18 mouse cellular contexts compared by ENCODE assay signal in the genomic region with DNA sequence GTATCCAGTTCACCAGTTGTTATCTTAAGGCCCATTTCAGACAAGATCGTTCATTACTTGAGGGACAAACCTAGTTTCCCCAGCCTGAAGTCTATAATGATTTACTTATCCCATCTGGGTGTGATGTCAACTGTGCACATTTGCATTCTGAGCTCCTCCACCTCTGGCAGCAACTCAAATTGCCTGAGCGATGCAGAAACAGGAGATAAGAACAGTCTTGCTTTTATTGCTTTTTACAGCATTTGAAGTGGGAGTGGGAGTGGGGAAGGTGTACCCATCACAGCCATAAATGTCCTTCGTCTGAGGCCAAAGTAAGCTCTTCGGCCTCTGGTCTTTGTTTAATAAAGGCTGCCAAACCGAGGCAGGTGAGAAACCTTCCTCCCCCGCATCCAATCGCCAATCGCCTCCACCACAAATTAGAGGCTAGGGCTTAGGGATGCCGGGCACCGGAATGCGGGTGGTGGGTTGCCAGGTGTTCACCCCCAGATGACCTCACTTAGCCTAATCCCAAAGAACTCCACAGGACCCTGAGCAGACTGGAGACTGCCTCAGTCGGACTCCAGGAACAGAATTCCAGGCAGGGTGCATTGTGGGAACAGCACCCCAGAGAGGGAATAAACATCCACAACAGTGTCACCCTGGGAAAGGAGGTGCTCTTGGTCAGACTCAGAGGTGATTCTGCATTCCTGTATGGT.
A peak's percentile ranks its signal among the peaks of the same experiment; 100 is the strongest.
DNase-seq lines count a peak whose midpoint lies in the region; ATAC-seq lines count a peak whose summit lies in the region.
"Had no signal": no experiment of that assay in that cellular context is flagged by ENCODE, and none has a peak within 500 bp of the region (broad histone marks: within the 10 kb centered on the region; RNA-seq: fewer than 3 reads in every experiment).

No protein-coding gene starts in this region.

- H3K4me1 ChIP-seq in kidney, embryonic 15.5 days = peaks cover 17% of the 10 kb centered on the region
- H3K4me1 ChIP-seq in neural tube, embryonic 15.5 days = peaks cover 8% of the 10 kb centered on the region

- H3K36me3 ChIP-seq in kidney, embryonic 15.5 days = no peaks in the 10 kb centered on the region
- no peaks in the 10 kb centered on the region for H3K36me3 ChIP-seq in neural tube, embryonic 15.5 days
- H3K36me3 ChIP-seq: embryonic facial prominence, embryonic 12.5 days; heart, embryonic 13.5 days; hindbrain, embryonic 10.5 days; midbrain, embryonic 12.5 days had no signal

- H3K9ac ChIP-seq in kidney, embryonic 15.5 days = no peak overlapping the region
- H3K9ac ChIP-seq in neural tube, embryonic 15.5 days (replicated peaks) = no peak overlapping the region
- H3K9ac ChIP-seq: embryonic facial prominence, embryonic 12.5 days; heart, embryonic 13.5 days; liver, embryonic 14.5 days; midbrain, embryonic 12.5 days had no signal

- WGBS in kidney, embryonic 15.5 days = 4% methylated on average over 12 of the region's 12 CpGs
- WGBS in neural tube, embryonic 15.5 days = 14% methylated on average over 12 of the region's 12 CpGs

- peak overlapping the region; percentile 49 for H3K4me2 ChIP-seq in kidney, embryonic 15.5 days
- peak overlapping the region; percentile 33 for H3K4me2 ChIP-seq in neural tube, embryonic 15.5 days
- H3K4me2 ChIP-seq: embryonic facial prominence, embryonic 12.5 days; heart, embryonic 13.5 days; midbrain, embryonic 12.5 days had no signal

- no peaks in the 10 kb centered on the region for H3K9me3 ChIP-seq in kidney, embryonic 15.5 days (replicated peaks)
- no peaks in the 10 kb centered on the region for H3K9me3 ChIP-seq in neural tube, embryonic 15.5 days (replicated peaks)
- H3K9me3 ChIP-seq: embryonic facial prominence, embryonic 12.5 days; heart, embryonic 13.5 days; hindbrain, embryonic 10.5 days; midbrain, embryonic 12.5 days had no signal

- peak; percentile 41; the same call in 1 of the 2 replicates for ATAC-seq in frontal cortex, adult (ENCODE audit: low TSS enrichment)
- peak; percentile 75 for ATAC-seq in kidney, embryonic 15.5 days (replicated peaks; ENCODE audit: low FRiP score)
- ATAC-seq in neural tube, embryonic 15.5 days (ENCODE audit: low FRiP score) = no peak; the same call in 1 of the 2 replicates
- ATAC-seq: inflammation-experienced regulatory T-cells, adult 6 months had no signal

- H3K27ac ChIP-seq in kidney, embryonic 15.5 days = 0 out of 2 replicates have a peak overlapping the region, but pooled peaks have one; percentile 9
- H3K27ac ChIP-seq in neural tube, embryonic 15.5 days (replicated peaks) = no peak overlapping the region
- H3K27ac ChIP-seq: embryonic facial prominence, embryonic 12.5 days; heart, embryonic 13.5 days; hindbrain, embryonic 10.5 days; liver, embryonic 14.5 days; midbrain, embryonic 12.5 days had no signal

- peak overlapping the region; percentile 7; the same call in 1 of the 2 replicates for H3K4me3 ChIP-seq in kidney, embryonic 15.5 days (replicated peaks)
- no peak overlapping the region for H3K4me3 ChIP-seq in neural tube, embryonic 15.5 days (replicated peaks)
- H3K4me3 ChIP-seq: embryonic facial prominence, embryonic 12.5 days; heart, embryonic 13.5 days; hindbrain, embryonic 10.5 days; midbrain, embryonic 12.5 days had no signal

- no peaks in the 10 kb centered on the region for H3K27me3 ChIP-seq in kidney, embryonic 15.5 days
- H3K27me3 ChIP-seq in neural tube, embryonic 15.5 days (replicated peaks) = no peaks in the 10 kb centered on the region
- H3K27me3 ChIP-seq: embryonic facial prominence, embryonic 12.5 days; heart, embryonic 13.5 days; midbrain, embryonic 12.5 days had no signal

- DNase-seq in frontal cortex, postnatal 10 days (ENCODE audit: low spot score in 2 of 2) = no peak
- DNase-seq in right cerebral cortex, adult 2 months (ENCODE audit: low spot score in 2 of 2) = peak; percentile 33 to 40
- no peak for DNase-seq in right cerebral cortex, postnatal 25 days
- no peak for DNase-seq in cerebellum, adult 11 months
- DNase-seq in gastrocnemius, adult 8-10 months (ENCODE audit: low spot score in 2 of 2) = no peak
- DNase-seq: adrenal gland, adult 8-10 months; cerebellum, postnatal 10 days; gastrocnemius, postnatal 25 days; lung, postnatal 36 days had no signal

Comparison
In these comparisons a context has a peak if more than half of its experiments do, and no peak if none do; other contexts are left out.
1. DNase-seq: peak in right cerebral cortex, adult 2 months (2 of 2); none in frontal cortex, postnatal 10 days (0 of 2), right cerebral cortex, postnatal 25 days (single experiment), cerebellum, adult 11 months (single experiment) and gastrocnemius, adult 8-10 months (0 of 2).